Mouse (Mus musculus): ENCODE results near the gene Nfyc. TPM values are rescaled to one million over a fixed set of nuclear protein-coding genes. Genes with fewer than 3 reads are reported as not detected.

Gene Nfyc
- total RNA-seq, 2 experiments from 2014 or later, result 45.1 to 49.4 TPM

DNA sequence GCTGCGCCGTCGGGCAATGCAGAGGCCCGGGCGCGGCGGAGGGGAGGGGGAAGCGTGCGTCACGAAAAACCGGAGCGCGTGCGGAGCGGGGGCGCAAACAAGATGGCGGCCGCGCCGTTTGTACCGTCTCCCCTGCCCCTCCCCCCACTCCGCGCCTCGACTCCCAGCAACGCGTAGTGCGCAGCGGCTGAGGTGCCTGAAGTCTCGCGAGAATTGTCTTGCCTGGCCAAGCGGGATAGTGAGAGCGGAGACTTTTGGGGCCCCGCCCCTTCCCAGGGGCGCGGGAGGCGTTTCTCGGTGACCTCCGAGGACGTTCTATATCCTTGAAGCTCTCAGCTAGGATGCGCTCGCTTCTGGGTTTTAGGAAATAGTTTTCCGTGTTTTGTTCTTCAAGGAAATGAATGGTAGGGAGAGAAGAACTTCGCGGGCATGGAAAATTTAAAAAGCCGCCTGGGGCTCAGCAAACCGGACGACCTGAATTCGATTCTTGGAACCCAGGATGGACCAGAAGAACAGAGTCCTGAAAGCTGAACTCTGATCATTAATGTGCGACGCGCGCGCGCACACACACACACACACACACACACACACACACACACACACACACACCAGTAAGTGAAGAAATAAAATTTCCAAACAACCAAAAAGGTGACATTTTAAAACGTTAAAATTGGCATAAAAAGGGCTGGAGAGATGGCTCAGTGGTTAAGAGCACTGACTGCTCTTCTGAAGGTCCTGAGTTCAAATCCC, 5.6 kb downstream of the Nfyc start:
- peak; percentile 97 for DNase-seq (ENCODE audit: low spot score in 2 of 2)

DNA sequence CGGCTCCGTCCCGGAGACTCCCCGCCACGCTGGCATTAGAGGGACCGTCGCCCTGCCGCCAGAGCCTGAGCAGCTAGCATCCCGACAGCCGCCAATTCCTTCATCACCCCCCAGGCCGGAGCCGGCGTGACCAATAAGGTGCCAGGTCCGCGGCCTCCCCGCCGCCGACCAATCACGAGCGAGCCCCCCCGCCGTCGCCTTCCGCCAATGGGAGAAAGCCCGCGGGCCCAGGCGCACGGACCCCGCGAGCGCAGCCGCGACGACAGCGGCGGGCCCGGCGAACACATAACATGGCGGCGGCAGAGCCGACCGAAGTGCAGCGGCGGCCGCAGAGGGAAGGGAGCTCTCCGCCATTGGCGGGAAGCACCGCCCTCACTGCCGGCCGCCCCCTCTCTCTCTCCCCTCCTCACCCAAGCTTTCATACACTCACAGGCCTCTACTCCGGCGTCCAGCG, 6.2 kb downstream of the Nfyc start:
- DNase-seq (ENCODE audit: low spot score in 2 of 2), result peak; percentile 93 to 97

- DNase-seq (ENCODE audit: low spot score in 2 of 2), result no peak
Measured at GRCm38 (mm10) chr4:120822191-120822911, 9.0 kb downstream of the Nfyc start.

DNA sequence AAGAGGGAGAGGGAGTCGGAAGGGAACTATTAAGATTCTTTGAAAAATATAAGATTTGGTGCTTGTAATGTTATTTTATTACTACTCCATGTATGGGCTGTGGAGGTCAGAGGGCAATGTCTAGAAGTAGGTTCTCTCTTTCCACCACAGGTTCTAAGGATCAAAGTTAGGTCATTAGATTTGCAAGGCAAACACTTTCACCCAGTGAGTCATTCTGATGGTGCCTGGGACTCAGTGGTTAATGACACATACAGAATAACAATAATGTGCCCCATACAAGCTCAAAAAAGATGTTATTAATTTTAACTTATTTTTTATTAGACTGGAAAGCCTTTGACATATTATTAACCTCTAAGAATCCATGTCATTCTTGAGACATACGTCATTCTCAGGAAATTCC, 11.5 kb downstream of the Nfyc start:
- DNase-seq (ENCODE audit: low spot score in 2 of 2), result no peak

GRCm38 (mm10) chr4:120819296-120819695, 12.1 kb downstream of the Nfyc start:
- DNase-seq (ENCODE audit: low spot score in 2 of 2), result no peak

- no peak for DNase-seq (ENCODE audit: low spot score in 2 of 2)
Measured at GRCm38 (mm10) chr4:120817951-120818350, 13.4 kb downstream of the Nfyc start.

GRCm38 (mm10) chr4:120817002-120817774, 14.2 kb downstream of the Nfyc start:
- no peak for DNase-seq (ENCODE audit: low spot score in 2 of 2)

GRCm38 (mm10) chr4:120815622-120816334, 15.6 kb downstream of the Nfyc start:
- peak; percentile 68 to 77 for DNase-seq (ENCODE audit: low spot score in 2 of 2)

DNA sequence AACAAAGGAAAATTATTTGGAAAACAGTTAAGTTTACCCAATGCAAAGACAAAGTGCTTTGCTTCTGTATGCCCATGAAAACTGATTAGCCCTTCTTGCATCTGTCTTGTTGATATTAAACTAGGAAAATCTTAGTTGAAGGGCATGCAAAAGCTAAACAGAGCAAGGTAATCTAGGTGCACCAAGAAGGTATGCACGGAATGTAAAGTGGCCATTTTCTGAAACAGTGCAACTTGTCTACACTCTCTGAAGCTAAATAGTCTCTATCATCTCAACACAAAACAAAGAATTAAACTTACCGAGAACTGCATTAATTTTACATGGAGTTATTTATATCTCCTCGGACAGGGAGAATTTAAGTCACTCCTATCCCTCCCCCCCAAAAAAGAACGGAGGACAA, 16.2 kb downstream of the Nfyc start:
- no peak for DNase-seq (ENCODE audit: low spot score in 2 of 2)

DNA sequence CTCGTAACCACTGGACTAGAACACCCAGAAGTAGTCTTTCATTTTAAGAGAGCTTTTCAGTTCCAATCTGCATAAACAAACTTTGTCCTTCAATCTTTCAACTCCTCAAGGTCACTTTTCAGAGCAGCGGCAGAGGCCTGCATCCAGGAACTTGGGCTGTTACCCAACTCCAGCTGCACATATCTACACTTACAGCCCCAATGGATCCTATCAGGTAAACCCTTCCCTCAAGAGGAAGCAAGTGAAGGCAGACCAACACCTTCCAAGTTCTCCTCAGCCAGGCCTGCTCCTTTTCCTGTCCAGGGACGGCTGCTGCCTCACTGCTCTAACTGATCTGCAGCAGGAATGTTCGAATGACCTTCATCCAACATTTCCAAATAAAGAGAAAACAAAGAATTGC, 17.2 kb downstream of the Nfyc start:
- peak in 1 of 2 experiments; percentile 6 for DNase-seq (ENCODE audit: low spot score in 2 of 2)

DNA sequence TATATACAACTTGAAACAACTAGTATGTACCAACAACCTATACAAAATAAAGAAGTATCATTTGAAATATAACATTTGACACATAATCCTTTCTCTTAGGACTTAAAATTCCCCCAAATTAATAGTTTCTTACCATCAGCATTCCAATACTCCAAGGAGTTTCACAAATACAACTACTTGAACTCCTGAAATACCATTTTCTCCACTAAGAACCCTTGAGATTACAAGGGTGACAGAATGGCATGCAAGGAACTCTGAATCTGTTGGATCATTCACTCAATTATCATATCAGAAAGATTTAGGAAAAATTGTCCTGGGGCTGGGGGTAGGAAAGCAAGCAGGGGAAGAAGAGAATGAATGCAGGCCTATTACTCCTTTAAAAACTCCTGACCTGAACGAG, 17.6 kb downstream of the Nfyc start:
- DNase-seq (ENCODE audit: low spot score in 2 of 2), result no peak

DNA sequence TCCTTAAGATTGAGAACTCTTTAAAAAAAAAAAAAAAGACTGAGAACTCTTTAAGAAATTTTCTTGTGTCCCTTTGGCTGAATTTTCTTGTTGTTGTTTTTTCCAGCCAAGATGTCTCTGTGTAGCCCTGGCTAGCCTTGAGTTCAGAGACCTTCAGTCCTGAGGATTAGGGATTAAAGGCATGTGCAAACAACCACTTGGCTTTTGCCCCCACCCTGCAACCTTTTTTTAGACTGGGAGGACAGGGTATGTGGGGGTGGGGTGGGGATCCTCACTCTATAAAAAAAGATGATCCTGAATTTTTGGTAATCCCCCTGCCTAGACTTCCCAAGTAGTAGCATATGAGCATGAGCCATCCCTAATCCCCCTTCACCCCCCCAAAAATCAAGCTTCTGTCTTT, 25.6 kb downstream of the Nfyc start:
- no peak for DNase-seq (ENCODE audit: low spot score in 2 of 2)

DNA sequence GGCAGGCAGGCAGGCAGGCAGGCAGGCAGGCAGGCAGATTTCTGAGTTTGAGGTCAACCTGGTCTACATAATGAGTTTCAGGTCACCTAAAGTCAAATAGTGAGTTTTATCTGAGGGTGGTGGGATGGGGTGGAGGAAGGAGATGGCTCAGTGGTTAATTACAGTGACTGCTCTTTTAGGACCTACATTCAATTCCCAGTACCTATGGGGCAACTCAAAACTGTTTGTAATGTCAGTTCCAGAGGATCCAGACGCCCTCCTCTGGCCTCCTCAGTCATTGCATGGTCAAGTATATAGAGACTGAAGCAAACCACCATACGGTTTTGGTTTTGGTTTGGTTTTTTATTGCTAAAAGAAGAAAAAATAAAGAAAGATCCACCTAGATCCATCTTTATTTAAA, 29.9 kb downstream of the Nfyc start:
- no peak for DNase-seq (ENCODE audit: low spot score in 2 of 2)

- DNase-seq (ENCODE audit: low spot score in 2 of 2), result no peak
Measured at GRCm38 (mm10) chr4:120800691-120801090, 30.7 kb downstream of the Nfyc start.

- no peak for DNase-seq (ENCODE audit: low spot score in 2 of 2)
Measured at GRCm38 (mm10) chr4:120799680-120800166, 31.6 kb downstream of the Nfyc start.

GRCm38 (mm10) chr4:120797985-120798725, 33.2 kb downstream of the Nfyc start:
- DNase-seq (ENCODE audit: low spot score in 2 of 2), result no peak

DNA sequence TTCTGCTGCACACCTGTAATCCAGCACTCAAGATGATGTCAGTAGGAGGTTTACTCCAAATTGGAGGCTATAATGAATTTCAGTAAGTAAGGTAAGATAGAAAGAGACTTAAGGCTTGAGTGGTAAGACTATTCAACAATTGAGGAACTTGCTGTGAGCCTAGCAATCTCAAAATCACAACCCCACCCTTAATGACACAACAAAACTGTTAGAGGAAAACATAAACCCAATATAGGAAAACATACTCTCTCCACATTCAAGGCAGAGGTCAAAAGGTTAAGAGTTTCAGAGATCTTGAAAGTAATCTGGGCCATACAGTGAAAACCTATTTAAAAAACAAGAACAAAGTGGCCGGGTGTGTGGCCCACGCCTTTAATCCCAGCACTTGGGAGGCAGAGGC, 34.7 kb downstream of the Nfyc start:
- DNase-seq (ENCODE audit: low spot score in 2 of 2), result no peak

GRCm38 (mm10) chr4:120795646-120796045, 35.7 kb downstream of the Nfyc start:
- DNase-seq (ENCODE audit: low spot score in 2 of 2), result no peak

DNA sequence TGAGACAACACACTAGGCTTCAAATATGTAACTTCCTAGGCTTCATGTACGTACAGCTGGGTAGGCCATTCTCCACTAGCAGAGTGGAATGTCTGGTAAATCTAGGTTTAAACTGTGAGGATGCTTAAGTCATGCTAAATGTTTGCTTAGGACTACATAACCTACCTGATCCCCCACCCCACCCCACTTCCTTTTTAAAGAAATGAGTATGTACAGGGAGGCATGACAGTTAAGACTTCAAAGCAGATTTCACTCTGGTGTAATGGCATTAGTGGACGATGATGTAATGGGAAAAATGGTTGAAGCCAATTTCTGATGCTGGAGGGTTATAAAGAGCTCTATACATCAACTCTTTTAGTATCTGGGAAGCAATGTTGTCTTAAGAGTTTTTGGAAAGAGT, 38.5 kb downstream of the Nfyc start:
- no peak for DNase-seq (ENCODE audit: low spot score in 2 of 2)

DNA sequence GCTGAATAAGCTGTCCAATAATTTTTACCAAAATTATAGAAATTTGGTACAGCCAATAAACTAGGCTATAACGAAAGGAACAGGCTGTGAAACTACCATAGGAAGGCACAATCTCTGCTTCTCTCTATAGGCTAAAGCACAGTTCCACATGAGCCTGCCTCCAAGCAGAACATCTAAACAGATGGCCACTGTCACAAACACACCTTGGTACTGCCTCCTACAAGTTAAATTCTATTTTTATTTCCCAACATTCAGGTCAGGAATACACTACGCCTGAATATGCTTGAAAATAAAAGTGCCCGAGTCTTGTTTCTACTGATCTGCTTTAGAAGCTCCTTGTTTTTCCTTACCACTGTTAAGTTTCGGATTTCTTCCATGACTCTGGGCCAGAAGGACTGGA, 41.3 kb downstream of the Nfyc start:
- no peak for DNase-seq (ENCODE audit: low spot score in 2 of 2)

Data from left cerebral cortex, adult 18-20 months (tissue).